In the genomic region with DNA sequence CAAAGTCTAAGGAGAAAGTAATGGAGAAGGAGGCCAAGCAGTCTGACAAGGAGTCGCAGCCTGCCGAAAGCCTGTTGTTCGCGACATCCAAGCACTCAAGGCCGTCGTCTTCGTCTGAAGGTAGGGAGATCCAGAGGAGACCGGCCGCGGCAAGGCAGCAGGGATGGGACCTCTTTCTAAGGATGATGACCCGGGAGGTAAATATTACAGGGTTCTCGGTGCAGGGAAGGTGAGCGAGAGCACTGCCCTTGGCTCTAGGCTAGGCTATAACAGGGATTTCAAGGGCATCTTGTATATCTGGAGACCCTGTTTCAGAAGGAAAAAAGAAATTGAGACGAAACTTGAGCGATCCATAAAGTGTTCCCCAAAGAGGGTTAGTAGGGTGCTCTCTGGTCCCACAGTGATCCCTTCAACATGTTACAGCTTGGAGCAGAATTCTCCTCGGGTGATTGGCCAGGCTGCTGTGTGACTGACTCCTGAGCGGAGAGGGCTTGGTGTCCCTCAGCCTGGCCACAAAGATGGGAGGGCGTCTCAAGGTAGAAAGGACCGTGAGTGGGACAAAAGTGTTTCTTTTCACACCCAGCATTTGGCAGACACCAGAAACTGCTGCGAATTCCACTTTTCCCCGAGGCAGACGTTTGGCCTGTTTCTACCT, we compare ENCODE assay signal across 8 mouse cellular contexts. TPM values are rescaled to one million over a fixed set of nuclear protein-coding genes. Genes with fewer than 3 reads are reported as not detected.
DNase-seq lines count a peak whose midpoint lies in the region; ATAC-seq and TF ChIP-seq lines count a peak whose summit lies in the region.

No protein-coding gene starts in this region.

- no peaks in the 10 kb centered on the region for H3K27me3 ChIP-seq in MEL (ENCODE audit: control insufficient read depth in 1 of 2, insufficient read depth in 2 of 2, low read length in 2 of 2)
- no peaks in the 10 kb centered on the region for H3K27me3 ChIP-seq in heart, embryonic 13.5 days (replicated peaks)
- H3K27me3 ChIP-seq in liver, postnatal 0 days (ENCODE audit: insufficient read depth, low read length), result no peaks in the 10 kb centered on the region

- ATAC-seq in cerebellum, adult (ENCODE audit: insufficient number of reproducible peaks, low FRiP score, low TSS enrichment), result peak; percentile 27; the same call in 1 of the 2 replicates
- no peak for ATAC-seq in heart, embryonic 13.5 days (ENCODE audit: extremely low read depth, insufficient number of reproducible peaks, low FRiP score, low TSS enrichment)
- ATAC-seq in liver, postnatal 0 days, result peak; percentile 35

- TF ChIP-seq POLR2A in MEL (IDR thresholded peaks at IDR 0.05; ENCODE audit: control insufficient read depth in 1 of 2, insufficient read depth in 1 of 2, low read depth in 1 of 2, low read length in 2 of 2, poor library complexity in 1 of 2), result no peak

- no peak for DNase-seq in cerebellum, adult 18-20 months
- no peak for DNase-seq in MEL (ENCODE audit: low read depth, low spot score)
- DNase-seq in liver, postnatal 0 days, result no peak
- DNase-seq in right cerebral cortex, postnatal 25 days, result no peak
- DNase-seq in adrenal gland, adult (ENCODE audit: inconsistent age in 2 of 2, low spot score in 1 of 2), result no peak
- DNase-seq in layer of hippocampus, adult 11-12 months (ENCODE audit: low spot score), result no peak

- peaks cover 0 to 4% of the 10 kb centered on the region in 2 experiments; a peak in 3 of 4 replicates for H3K4me1 ChIP-seq in MEL (ENCODE audit: control insufficient read depth in 1 of 2, insufficient read depth in 2 of 2, low read length in 2 of 2)
- peaks cover 37% of the 10 kb centered on the region for H3K4me1 ChIP-seq in heart, embryonic 13.5 days
- peaks cover 13% of the 10 kb centered on the region for H3K4me1 ChIP-seq in liver, postnatal 0 days (ENCODE audit: insufficient read depth)

- TF ChIP-seq EP300 in MEL (IDR thresholded peaks at IDR 0.05; ENCODE audit: low read depth in 1 of 2, low read length in 2 of 2), result no peak
- no peak for TF ChIP-seq EP300 in liver, postnatal 0 days (IDR thresholded peaks at IDR 0.05; ENCODE audit: low read depth)

- H3K36me3 ChIP-seq in MEL (ENCODE audit: control insufficient read depth in 1 of 2, insufficient read depth in 2 of 2, low read length in 2 of 2), result peaks cover 0 to 5% of the 10 kb centered on the region in 2 experiments; a peak in 1 of 4 replicates
- peaks cover 20% of the 10 kb centered on the region for H3K36me3 ChIP-seq in heart, embryonic 13.5 days
- H3K36me3 ChIP-seq in liver, postnatal 0 days (replicated peaks; ENCODE audit: insufficient read depth, low read length), result peaks cover 21% of the 10 kb centered on the region

- 16% methylated on average over 22 of the region's 22 CpGs for WGBS in heart, embryonic 13.5 days
- WGBS in liver, postnatal 0 days (ENCODE audit: insufficient replicate concordance), result 21% methylated on average over 22 of the region's 22 CpGs

- peak overlapping the region; percentile 97 for H3K4me2 ChIP-seq in heart, embryonic 13.5 days
- peak overlapping the region; percentile 92 for H3K4me2 ChIP-seq in liver, postnatal 0 days (ENCODE audit: low read depth, low read length)

- peaks cover 9% of the 10 kb centered on the region for H3K79me2 ChIP-seq in MEL (ENCODE audit: control insufficient read depth, insufficient read depth, low read length, poor library complexity)

- TF ChIP-seq RAD21 in MEL (IDR thresholded peaks at IDR 0.05; ENCODE audit: low read depth, low read length), result no peak

- no peak for TF ChIP-seq CTCF in MEL (IDR thresholded peaks at IDR 0.05 in 2 of 3, conservative IDR thresholded peaks at IDR 0.05 in 1 of 3; ENCODE audit: control insufficient read depth in 1 of 3, insufficient read depth in 1 of 3, low read depth in 2 of 3, low read length in 3 of 3, poor library complexity in 1 of 3, severe bottlenecking in 1 of 3)
- no peak for TF ChIP-seq CTCF in liver, postnatal 0 days (IDR thresholded peaks at IDR 0.05; ENCODE audit: low read depth)

- 0 out of 2 replicates have a peak overlapping the region, but pooled peaks have one; percentile 6 for H3K27ac ChIP-seq in MEL (ENCODE audit: control insufficient read depth, low read depth, low read length)
- peak overlapping the region; percentile 51 for H3K27ac ChIP-seq in heart, embryonic 13.5 days (replicated peaks)
- H3K27ac ChIP-seq in liver, postnatal 0 days (ENCODE audit: low read depth), result peak overlapping the region; percentile 86; the same call in 1 of the 2 replicates

- H3K4me3 ChIP-seq in MEL (ENCODE audit: control insufficient read depth in 1 of 2, insufficient read depth in 1 of 2, low read depth in 2 of 2, low read length in 2 of 2), result peak overlapping the region; percentile 67 to 97
- peak overlapping the region; percentile 99 for H3K4me3 ChIP-seq in heart, embryonic 13.5 days
- peak overlapping the region; percentile 98 for H3K4me3 ChIP-seq in liver, postnatal 0 days (ENCODE audit: low read depth, low read length)

- no peaks in the 10 kb centered on the region for H3K9me3 ChIP-seq in MEL (replicated peaks; ENCODE audit: insufficient read depth, low read length)
- no peaks in the 10 kb centered on the region for H3K9me3 ChIP-seq in heart, embryonic 13.5 days
- H3K9me3 ChIP-seq in liver, postnatal 0 days (ENCODE audit: low read length), result no peaks in the 10 kb centered on the region

- peak overlapping the region; percentile 70 for H3K9ac ChIP-seq in MEL (ENCODE audit: control insufficient read depth, low read depth, low read length, poor library complexity, severe bottlenecking)
- peak overlapping the region; percentile 93 for H3K9ac ChIP-seq in heart, embryonic 13.5 days
- H3K9ac ChIP-seq in liver, postnatal 0 days (replicated peaks), result peak overlapping the region; percentile 99

TF ChIP-seq in MEL, 35 proteins besides CTCF, POLR2A, EP300 and RAD21:
- TF ChIP-seq CHD2 (IDR thresholded peaks at IDR 0.05; ENCODE audit: low read length) (no peak), USF2 (IDR thresholded peaks at IDR 0.05; ENCODE audit: borderline replicate concordance in 1 of 2, insufficient read depth in 1 of 2, low read depth in 1 of 2, low read length in 2 of 2) (no peak)

RNA-seq across cellular contexts. Expression of a gene that starts 0.6 kb away (rescaled TPM):
- total RNA-seq in MEL (2012; rRNA removed), result 0.98 and 1.2 TPM in 2 replicates
- polyA plus RNA-seq in MEL (2012; ENCODE audit: insufficient read depth in 1 of 2, insufficient read length in 2 of 2, low read depth in 1 of 2, low replicate concordance in 2 of 2, missing spikeins in 1 of 2), result 1 to 10 TPM in 1 of 2 experiments, not detected in 1; 1.4 TPM
- 3.7 TPM in 2 replicates for polyA plus RNA-seq in heart, embryonic 13.5 days (2015; fragmentation: Nextera tagmentation; extraction: Ambion mirVana)
- 0.32 and 0.66 TPM in 2 replicates for polyA plus RNA-seq in liver, postnatal 0 days (2015; fragmentation: Nextera tagmentation; extraction: Ambion mirVana)

RNA-seq across cellular contexts. Expression of a gene that starts 0.7 kb away (rescaled TPM):
- 68.6 and 80.5 TPM in 2 replicates for total RNA-seq in MEL (2012; rRNA removed)
- polyA plus RNA-seq in MEL (2012; ENCODE audit: insufficient read depth in 1 of 2, insufficient read length in 2 of 2, low read depth in 1 of 2, low replicate concordance in 2 of 2, missing spikeins in 1 of 2), result 10 to 100 TPM in 1 of 2 experiments, not detected in 1; 85.7 TPM
- 91.2 and 99.4 TPM in 2 replicates for polyA plus RNA-seq in heart, embryonic 13.5 days (2015; fragmentation: Nextera tagmentation; extraction: Ambion mirVana)
- polyA plus RNA-seq in liver, postnatal 0 days (2015; fragmentation: Nextera tagmentation; extraction: Ambion mirVana), result 57.5 and 60.0 TPM in 2 replicates

RNA-seq across cellular contexts. Expression of a gene that starts 11.4 kb away (rescaled TPM):
- 23.2 and 28.0 TPM in 2 replicates for total RNA-seq in MEL (2012; rRNA removed)
- 10 to 100 TPM in 1 of 2 experiments, not detected in 1; 43.8 TPM for polyA plus RNA-seq in MEL (2012; ENCODE audit: insufficient read depth in 1 of 2, insufficient read length in 2 of 2, low read depth in 1 of 2, low replicate concordance in 2 of 2, missing spikeins in 1 of 2)
- 19.5 and 20.5 TPM in 2 replicates for polyA plus RNA-seq in heart, embryonic 13.5 days (2015; fragmentation: Nextera tagmentation; extraction: Ambion mirVana)
- 8.7 TPM in 2 replicates for polyA plus RNA-seq in liver, postnatal 0 days (2015; fragmentation: Nextera tagmentation; extraction: Ambion mirVana)

RNA-seq across cellular contexts. Expression of a gene that starts 22.8 kb away (rescaled TPM):
- total RNA-seq in MEL (2012; rRNA removed), result 1.2 and 1.9 TPM in 2 replicates
- 1 to 10 TPM in 1 of 2 experiments, not detected in 1; 3.1 TPM for polyA plus RNA-seq in MEL (2012; ENCODE audit: insufficient read depth in 1 of 2, insufficient read length in 2 of 2, low read depth in 1 of 2, low replicate concordance in 2 of 2, missing spikeins in 1 of 2)
- polyA plus RNA-seq in heart, embryonic 13.5 days (2015; fragmentation: Nextera tagmentation; extraction: Ambion mirVana), result 3.1 and 3.2 TPM in 2 replicates
- polyA plus RNA-seq in liver, postnatal 0 days (2015; fragmentation: Nextera tagmentation; extraction: Ambion mirVana), result 4.2 and 6.6 TPM in 2 replicates

RNA-seq across cellular contexts. Expression of a gene that starts 27.2 kb away (rescaled TPM):
- total RNA-seq in MEL (2012; rRNA removed), result not detected in 2 replicates
- polyA plus RNA-seq in MEL (2012; ENCODE audit: insufficient read depth in 1 of 2, insufficient read length in 2 of 2, low read depth in 1 of 2, low replicate concordance in 2 of 2, missing spikeins in 1 of 2), result not detected
- 2.5 and 3.3 TPM in 2 replicates for polyA plus RNA-seq in heart, embryonic 13.5 days (2015; fragmentation: Nextera tagmentation; extraction: Ambion mirVana)
- 0.99 and 1.2 TPM in 2 replicates for polyA plus RNA-seq in liver, postnatal 0 days (2015; fragmentation: Nextera tagmentation; extraction: Ambion mirVana)

Comparison
In these comparisons a context has a peak if more than half of its experiments do, and no peak if none do; other contexts are left out.
1. H3K27ac ChIP-seq: peak in every context shown above with its lines; median percentile 86 in liver, postnatal 0 days; 51 in heart, embryonic 13.5 days; 6 in MEL.